Mouse (Mus musculus) intestine, embryonic 16.5 days (tissue): Measurements from ENCODE around the gene Kcnk18. TPM values are rescaled to one million over a fixed set of nuclear protein-coding genes. Genes with fewer than 3 reads are reported as not detected.

ENCODE experiments used
- ATAC-seq: fragments of 200-750 bp; cut with Nextera tagmentation; 2 replicates; pipeline ENCODE4 v1.8.0; 2017; ENCODE audit warnings: moderate TSS enrichment, moderate library complexity
- H3K27ac ChIP-seq: fragments of 300-500 bp; sonication (generic); 2 replicates; pipeline ENCODE4 v1.5.1; 2014; ENCODE audit warnings: mild to moderate bottlenecking, low read length
- H3K27me3 ChIP-seq: fragments of 300-500 bp; sonication (generic); replicated peaks from 2 replicates; pipeline ENCODE4 v1.6.1; 2014; ENCODE audit warnings: low read length, control low read depth, mixed read lengths; ENCODE audit not compliant: control insufficient read depth, insufficient read depth
- H3K36me3 ChIP-seq: fragments of 300-500 bp; sonication (generic); 2 replicates; pipeline ENCODE4 v1.6.1; 2014; ENCODE audit warnings: low read length, control low read depth; ENCODE audit not compliant: control insufficient read depth, insufficient read depth
- H3K4me1 ChIP-seq: fragments of 300-500 bp; sonication (generic); 2 replicates; pipeline ENCODE4 v1.6.1; 2014; ENCODE audit warnings: low read length, control low read depth, mixed read lengths; ENCODE audit not compliant: control insufficient read depth, insufficient read depth
- H3K4me2 ChIP-seq: fragments of 300-500 bp; sonication (generic); 2 replicates; pipeline ENCODE4 v1.6.1; 2014; ENCODE audit warnings: low read depth, low read length, control low read depth
- H3K4me3 ChIP-seq: fragments of 300-500 bp; sonication (generic); 2 replicates; pipeline ENCODE4 v1.5.1; 2014; ENCODE audit warnings: mild to moderate bottlenecking, low read length
- H3K9ac ChIP-seq: fragments of 300-500 bp; sonication (generic); 2 replicates; pipeline ENCODE4 v1.6.1; 2014; ENCODE audit warnings: low read depth, low read length
- H3K9me3 ChIP-seq: fragments of 300-500 bp; sonication (generic); 2 replicates; pipeline ENCODE4 v1.6.1; 2016; ENCODE audit warnings: low read length, control low read depth; ENCODE audit not compliant: control insufficient read depth
- WGBS: fragments of 180-500 bp; shearing (Covaris S2); extraction: QIAGEN DNeasy Blood & Tissue Kit; methylation state at CpG from one replicate; pipeline ENCODE4 v1.1.7; 2014; 5-methylcytosine and 5-hydroxymethylcytosine counted together
- polyA plus RNA-seq: library from polyadenylated mRNA; unstranded; fragments of >200 nt; fragmentation: Nextera tagmentation; extraction: Ambion mirVana; gene quantifications from 2 replicates; pipeline ENCODE4 v1.2.1, GENCODE M21; 2015

Gene Kcnk18
- polyA plus RNA-seq, 1 experiment from 2014 or later, result not detected

- WGBS, result 75% methylated on average over 2 of the region's 2 CpGs
- Histone ChIP-seq H3K9ac (no peak overlapping the region), H3K27me3 (no peaks in the 10 kb centered on the region), H3K4me2 (no peak overlapping the region), H3K4me1 (no peaks in the 10 kb centered on the region), H3K36me3 (no peaks in the 10 kb centered on the region), H3K9me3 (no peaks in the 10 kb centered on the region), H3K4me3 (no peak overlapping the region), H3K27ac (no peak overlapping the region)
- no peak for ATAC-seq
Observed at GRCm38 (mm10) chr19:59243057-59243456, 24.0 kb downstream of the Kcnk18 start.

- WGBS, result 81% methylated on average over 4 of the region's 4 CpGs
Observed at GRCm38 (mm10) chr19:59248144-59248543, 29.1 kb downstream of the Kcnk18 start.

GRCm38 (mm10) chr19:59248553-59249286, 29.7 kb downstream of the Kcnk18 start:
- no peak overlapping the region for H3K9ac ChIP-seq
- H3K27ac ChIP-seq, result no peak overlapping the region
- no peaks in the 10 kb centered on the region for H3K36me3 ChIP-seq
- no peak overlapping the region for H3K4me2 ChIP-seq
- H3K4me1 ChIP-seq, result no peaks in the 10 kb centered on the region
- WGBS, result 75% methylated on average over 11 of the region's 11 CpGs
- H3K9me3 ChIP-seq, result no peaks in the 10 kb centered on the region
- H3K27me3 ChIP-seq, result no peaks in the 10 kb centered on the region
- no peak overlapping the region for H3K4me3 ChIP-seq
- ATAC-seq, result no peak

More at GRCm38 (mm10) chr19:59248144-59248543, 29.1 kb downstream of the Kcnk18 start:
- no peak overlapping the region for H3K4me3 ChIP-seq
- H3K9me3 ChIP-seq, result no peaks in the 10 kb centered on the region
- no peak for ATAC-seq
- no peaks in the 10 kb centered on the region for H3K4me1 ChIP-seq
- H3K4me2 ChIP-seq, result no peak overlapping the region
- H3K27ac ChIP-seq, result no peak overlapping the region
- H3K27me3 ChIP-seq, result no peaks in the 10 kb centered on the region
- H3K9ac ChIP-seq, result no peak overlapping the region
- no peaks in the 10 kb centered on the region for H3K36me3 ChIP-seq

DNA sequence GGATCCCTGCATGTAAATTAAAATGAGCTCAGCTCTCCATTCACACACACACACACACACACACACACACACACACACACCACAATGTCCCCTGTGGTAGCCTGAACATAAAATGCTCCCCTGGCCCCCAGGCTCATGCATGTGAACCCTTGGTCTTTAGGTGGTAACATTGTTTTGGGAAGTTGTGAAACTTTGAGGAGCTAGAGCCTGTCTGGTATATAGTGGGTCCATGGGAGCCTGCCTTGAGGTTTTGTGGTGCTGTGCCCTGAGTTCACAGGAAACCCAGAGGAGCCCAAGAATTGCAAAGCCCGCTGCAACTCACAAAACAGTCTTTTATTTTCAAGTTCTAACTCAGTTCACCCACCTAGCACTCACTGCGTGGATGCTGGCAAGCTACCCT, 33.6 kb downstream of the Kcnk18 start:
- Histone ChIP-seq H3K9ac (no peak overlapping the region), H3K27me3 (no peaks in the 10 kb centered on the region), H3K4me1 (no peaks in the 10 kb centered on the region), H3K9me3 (no peaks in the 10 kb centered on the region), H3K4me2 (no peak overlapping the region), H3K4me3 (no peak overlapping the region), H3K27ac (no peak overlapping the region), H3K36me3 (no peaks in the 10 kb centered on the region)
- ATAC-seq, result no peak
- 72% methylated on average over 2 of the region's 2 CpGs for WGBS

- Histone ChIP-seq H3K9me3 (no peaks in the 10 kb centered on the region), H3K4me1 (peaks cover 6% of the 10 kb centered on the region), H3K27me3 (peaks cover 7% of the 10 kb centered on the region; the same call in 1 of the 2 replicates), H3K36me3 (no peaks in the 10 kb centered on the region), H3K27ac (no peak overlapping the region), H3K4me2 (no peak overlapping the region), H3K4me3 (no peak overlapping the region), H3K9ac (no peak overlapping the region)
- no peak for ATAC-seq
- 43% methylated on average over 5 of the region's 5 CpGs for WGBS
Observed at GRCm38 (mm10) chr19:59259633-59260032, 40.6 kb downstream of the Kcnk18 start.

DNA sequence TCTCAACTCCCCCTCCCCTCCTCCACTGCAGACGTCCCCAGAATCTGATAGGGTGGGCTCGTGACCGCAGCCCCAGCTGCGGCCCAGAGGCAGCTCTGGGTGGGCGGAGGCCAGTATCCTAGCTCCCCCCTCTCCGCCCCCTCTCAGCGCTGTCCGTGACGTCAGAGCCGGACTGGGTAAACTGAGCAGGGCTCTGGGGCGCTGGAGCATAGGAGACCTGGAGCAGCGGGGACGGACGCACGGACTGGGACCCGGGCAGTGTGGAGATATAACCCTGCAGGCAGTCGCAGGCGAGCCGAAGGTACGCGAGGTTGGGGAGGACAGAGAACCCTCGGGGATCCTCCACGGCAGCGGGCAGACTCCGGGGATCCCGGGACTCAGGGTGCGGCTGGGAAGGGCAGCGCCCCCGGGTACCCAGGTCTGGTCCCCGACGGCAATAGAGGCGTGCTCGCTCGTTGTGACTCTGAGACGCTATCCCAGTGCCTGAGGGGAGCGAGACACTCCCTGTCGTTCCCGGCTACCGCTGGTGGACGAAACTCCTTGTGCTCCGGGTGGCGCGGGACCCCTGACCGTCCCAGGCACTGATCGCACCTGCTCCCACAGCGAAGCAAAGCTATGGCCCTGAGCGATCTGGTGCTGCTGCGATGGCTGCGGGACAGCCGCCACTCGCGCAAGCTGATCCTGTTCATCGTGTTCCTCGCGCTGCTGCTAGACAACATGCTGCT, 41.9 kb downstream of the Kcnk18 start, which contains the start of gene Slc18a2:
Gene Slc18a2, plus strand, starts transcription at position 179 of the 725 bp plus-strand sequence.
- WGBS, result under 1% methylated on average over 55 of the region's 55 CpGs
- Histone ChIP-seq H3K4me2 (peak within 1 kb of the TSS; percentile 84), H3K9ac (peak within 1 kb of the TSS; percentile 54), H3K27me3 (peaks cover 7% of the 10 kb centered on the region; the same call in 1 of the 2 replicates), H3K4me1 (peaks cover 6% of the 10 kb centered on the region), H3K36me3 (no peaks in the 10 kb centered on the region), H3K9me3 (no peaks in the 10 kb centered on the region), H3K4me3 (peak within 1 kb of the TSS; percentile 48), H3K27ac (no peak within 1 kb of the TSS)
- peak; percentile 76 for ATAC-seq

GRCm38 (mm10) chr19:59261604-59262003, 42.6 kb downstream of the Kcnk18 start:
- Histone ChIP-seq H3K36me3 (no peaks in the 10 kb centered on the region), H3K27me3 (peaks cover 7% of the 10 kb centered on the region; the same call in 1 of the 2 replicates), H3K27ac (no peak overlapping the region), H3K9ac (no peak overlapping the region), H3K4me2 (peak overlapping the region; percentile 84; the same call in 1 of the 2 replicates), H3K9me3 (no peaks in the 10 kb centered on the region), H3K4me1 (peaks cover 6% of the 10 kb centered on the region), H3K4me3 (peak overlapping the region; percentile 48)
- ATAC-seq, result no peak
- 61% methylated on average over 7 of the region's 7 CpGs for WGBS

DNA sequence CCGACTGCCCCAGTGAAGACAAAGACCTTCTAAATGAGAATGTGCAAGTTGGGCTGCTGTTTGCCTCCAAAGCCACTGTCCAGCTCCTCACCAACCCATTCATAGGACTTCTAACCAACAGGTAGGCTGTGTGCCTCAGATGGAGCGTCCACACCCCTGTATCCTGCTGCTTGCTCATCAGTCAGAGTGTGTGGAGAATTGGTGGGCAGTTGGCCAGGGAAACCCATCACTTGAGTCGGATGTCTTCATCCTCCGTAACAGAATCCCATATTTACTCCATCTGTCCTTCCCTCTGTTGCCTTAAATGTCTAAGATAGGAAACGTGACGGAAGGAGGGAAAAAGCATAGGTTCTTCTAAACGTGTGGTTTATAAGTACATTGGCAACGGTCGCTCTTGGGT, 44.2 kb downstream of the Kcnk18 start:
- H3K4me3 ChIP-seq, result no peak overlapping the region
- ATAC-seq, result no peak
- 79% methylated on average over 9 of the region's 9 CpGs for WGBS

DNA sequence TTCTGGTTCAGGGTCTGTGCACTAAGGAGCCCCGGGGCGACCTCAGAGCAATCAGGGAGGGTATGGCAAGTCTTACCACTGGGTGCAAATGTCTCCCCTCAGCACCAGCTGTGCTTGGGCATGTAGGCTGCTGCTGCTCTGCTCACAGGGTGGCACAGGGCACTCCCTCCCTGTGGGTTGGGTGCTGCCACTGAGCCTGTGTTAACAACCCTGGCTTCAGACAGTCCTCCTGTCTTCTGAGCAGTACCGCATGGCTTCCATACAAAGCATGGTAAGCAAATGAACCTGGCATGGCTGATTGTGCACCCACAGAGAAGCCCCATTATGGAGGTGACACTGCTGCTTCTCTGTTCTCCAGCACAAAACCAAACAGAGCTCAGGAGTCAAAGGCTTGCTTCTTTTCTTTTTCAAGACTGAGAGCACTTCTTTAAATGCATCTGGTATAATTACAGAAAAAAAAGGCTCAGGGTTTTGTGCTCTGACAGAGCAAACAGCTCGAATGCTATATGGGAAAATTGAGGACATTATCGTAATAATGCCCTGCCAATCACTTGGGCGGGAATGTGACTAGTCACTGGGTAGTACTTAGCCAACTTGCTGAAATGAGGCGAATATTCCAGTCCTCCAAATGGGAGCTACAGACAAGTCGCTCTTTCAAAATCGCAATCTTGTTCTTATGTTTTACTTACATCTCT, 46.0 kb downstream of the Kcnk18 start:
- ATAC-seq, result no peak
- WGBS, result 86% methylated on average over 9 of the region's 9 CpGs
- no peak overlapping the region for H3K9ac ChIP-seq
- peaks cover 12% of the 10 kb centered on the region for H3K4me1 ChIP-seq
- H3K27ac ChIP-seq, result no peak overlapping the region
- H3K4me3 ChIP-seq, result no peak overlapping the region
- peaks cover 7% of the 10 kb centered on the region; the same call in 1 of the 2 replicates for H3K27me3 ChIP-seq
- no peaks in the 10 kb centered on the region for H3K9me3 ChIP-seq
- no peak overlapping the region for H3K4me2 ChIP-seq
- H3K36me3 ChIP-seq, result no peaks in the 10 kb centered on the region

More for the DNA sequence above, 44.2 kb downstream of the Kcnk18 start:
- no peak overlapping the region for H3K4me2 ChIP-seq
- H3K27me3 ChIP-seq, result peaks cover 7% of the 10 kb centered on the region; the same call in 1 of the 2 replicates
- no peak overlapping the region for H3K9ac ChIP-seq
- H3K27ac ChIP-seq, result no peak overlapping the region
- H3K9me3 ChIP-seq, result no peaks in the 10 kb centered on the region
- H3K4me1 ChIP-seq, result peaks cover 12% of the 10 kb centered on the region
- no peaks in the 10 kb centered on the region for H3K36me3 ChIP-seq
